Mouse (Mus musculus): ENCODE results near the gene Foxn1. TPM values are rescaled to one million over a fixed set of nuclear protein-coding genes. Genes with fewer than 3 reads are reported as not detected.

The Foxn1 gene
- polyA plus RNA-seq, 1 experiment from 2014 or later, result not detected

GRCm38 (mm10) chr11:78346326-78347069 is 39.9 kb downstream of the Foxn1 start:
- DNase-seq (ENCODE audit: low spot score) (no peak), ATAC-seq (replicated peaks; ENCODE audit: low FRiP score) (no peak)
- Histone ChIP-seq H3K9me3 (ENCODE audit: control insufficient read depth, low read length) (no peaks in the 10 kb centered on the region), H3K27me3 (ENCODE audit: control insufficient read depth, insufficient read depth, low read length) (no peaks in the 10 kb centered on the region), H3K4me3 (ENCODE audit: low read depth, low read length) (no peak overlapping the region), H3K36me3 (ENCODE audit: control insufficient read depth, insufficient read depth, low read length) (no peaks in the 10 kb centered on the region), H3K9ac (ENCODE audit: low read length) (no peak overlapping the region), H3K4me2 (ENCODE audit: low read depth, low read length, severe bottlenecking) (no peak overlapping the region), H3K4me1 (replicated peaks; ENCODE audit: control insufficient read depth, insufficient read depth, low read length) (peaks cover 2% of the 10 kb centered on the region; the same call in 1 of the 2 replicates), H3K27ac (ENCODE audit: low read depth, low read length) (no peak overlapping the region; the same call in 1 of the 2 replicates)
- 70% methylated on average over 6 of the region's 6 CpGs for WGBS

DNA sequence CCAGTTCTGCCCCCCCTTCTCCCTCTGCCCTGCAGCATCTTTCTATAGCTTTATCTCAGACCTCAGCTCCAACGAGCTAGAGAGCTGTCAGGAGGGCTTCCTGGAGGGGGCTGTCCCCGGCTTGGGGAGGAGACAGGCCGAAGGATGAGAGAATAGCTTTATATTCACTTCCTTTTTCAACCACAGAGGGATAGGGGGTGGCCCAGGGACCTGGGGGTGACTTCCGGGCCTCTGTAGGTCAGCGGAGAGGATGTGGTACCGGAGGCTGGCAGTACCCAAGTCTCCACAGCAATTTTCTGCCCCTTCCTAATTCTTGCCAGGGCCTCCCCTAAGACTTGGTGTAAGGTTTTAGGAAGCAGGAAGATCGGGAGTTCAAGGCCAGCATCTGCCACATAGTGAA is 40.6 kb downstream of the Foxn1 start:
- WGBS, result 75% methylated on average over 7 of the region's 7 CpGs
- Histone ChIP-seq H3K4me2 (ENCODE audit: low read depth, low read length, severe bottlenecking) (no peak overlapping the region), H3K27ac (ENCODE audit: low read depth, low read length) (no peak overlapping the region), H3K4me3 (ENCODE audit: low read depth, low read length) (no peak overlapping the region), H3K4me1 (replicated peaks; ENCODE audit: control insufficient read depth, insufficient read depth, low read length) (peaks cover 2% of the 10 kb centered on the region; the same call in 1 of the 2 replicates), H3K27me3 (ENCODE audit: control insufficient read depth, insufficient read depth, low read length) (no peaks in the 10 kb centered on the region), H3K9me3 (ENCODE audit: control insufficient read depth, low read length) (no peaks in the 10 kb centered on the region), H3K9ac (ENCODE audit: low read length) (no peak overlapping the region), H3K36me3 (ENCODE audit: control insufficient read depth, insufficient read depth, low read length) (no peaks in the 10 kb centered on the region)
- ATAC-seq (replicated peaks; ENCODE audit: low FRiP score) (no peak), DNase-seq (ENCODE audit: low spot score) (no peak)

DNA sequence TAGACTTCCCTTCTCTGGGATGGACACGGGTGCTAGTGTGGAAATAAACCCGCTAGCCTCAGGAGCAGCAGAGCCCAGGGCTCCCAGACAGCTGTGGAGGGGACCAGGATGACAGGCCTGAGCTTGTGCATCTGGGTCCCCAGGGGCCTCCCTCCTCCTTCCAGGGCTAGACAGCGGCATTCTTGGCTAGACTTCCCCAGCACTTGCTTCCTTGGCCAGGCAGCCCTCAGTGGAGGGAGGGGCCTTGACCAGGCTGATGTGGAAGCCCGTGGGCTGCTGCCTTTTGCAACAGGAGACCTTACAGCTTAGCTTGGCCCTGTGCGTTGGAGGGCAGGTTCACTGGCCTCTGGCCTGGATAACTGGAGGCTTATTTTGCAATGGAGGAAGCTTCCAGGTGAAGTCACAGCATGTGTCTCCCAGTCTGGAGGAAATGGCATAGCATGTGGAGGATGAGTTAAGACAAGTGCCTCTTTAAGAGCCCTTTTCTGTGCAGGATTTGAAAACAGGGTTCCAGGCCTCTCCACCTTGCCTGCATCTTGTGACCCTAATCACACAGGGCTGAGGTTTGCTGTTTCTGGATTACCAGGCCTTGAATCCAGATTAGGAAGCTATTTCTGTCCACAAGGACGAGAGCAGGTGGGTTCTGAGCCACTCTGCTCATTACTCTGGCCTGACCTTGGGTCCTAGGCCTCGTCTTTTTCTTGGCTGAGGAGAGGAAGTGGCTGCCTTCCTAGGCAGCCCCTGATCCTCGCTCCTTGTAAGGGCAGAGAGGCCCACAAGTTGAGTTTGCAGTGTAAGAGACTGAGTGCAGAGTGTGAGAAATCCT is 41.3 kb downstream of the Foxn1 start:
- no peak overlapping the region for H3K4me2 ChIP-seq (ENCODE audit: low read depth, low read length, severe bottlenecking)
- no peaks in the 10 kb centered on the region for H3K9me3 ChIP-seq (ENCODE audit: control insufficient read depth, low read length)
- DNase-seq (ENCODE audit: low spot score) (no peak), ATAC-seq (replicated peaks; ENCODE audit: low FRiP score) (no peak)
- 72% methylated on average over 8 of the region's 8 CpGs for WGBS
- no peaks in the 10 kb centered on the region for H3K36me3 ChIP-seq (ENCODE audit: control insufficient read depth, insufficient read depth, low read length)
- no peaks in the 10 kb centered on the region for H3K27me3 ChIP-seq (ENCODE audit: control insufficient read depth, insufficient read depth, low read length)
- peak overlapping the region; percentile 16; the same call in 1 of the 2 replicates for H3K9ac ChIP-seq (ENCODE audit: low read length)
- H3K4me3 ChIP-seq (ENCODE audit: low read depth, low read length), result no peak overlapping the region
- H3K4me1 ChIP-seq (replicated peaks; ENCODE audit: control insufficient read depth, insufficient read depth, low read length), result peaks cover 2% of the 10 kb centered on the region; the same call in 1 of the 2 replicates
- H3K27ac ChIP-seq (ENCODE audit: low read depth, low read length), result no peak overlapping the region

- DNase-seq (ENCODE audit: low spot score) (no peak), ATAC-seq (replicated peaks; ENCODE audit: low FRiP score) (no peak)
- H3K4me1 ChIP-seq (replicated peaks; ENCODE audit: control insufficient read depth, insufficient read depth, low read length), result peaks cover 2% of the 10 kb centered on the region; the same call in 1 of the 2 replicates
- peak overlapping the region; percentile 88 for H3K4me3 ChIP-seq (ENCODE audit: low read depth, low read length)
- H3K9ac ChIP-seq (ENCODE audit: low read length), result peak overlapping the region; percentile 96
- no peak overlapping the region for H3K27ac ChIP-seq (ENCODE audit: low read depth, low read length)
- no peaks in the 10 kb centered on the region for H3K36me3 ChIP-seq (ENCODE audit: control insufficient read depth, insufficient read depth, low read length)
- H3K4me2 ChIP-seq (ENCODE audit: low read depth, low read length, severe bottlenecking), result peak overlapping the region; percentile 81
- no peaks in the 10 kb centered on the region for H3K27me3 ChIP-seq (ENCODE audit: control insufficient read depth, insufficient read depth, low read length)
- H3K9me3 ChIP-seq (ENCODE audit: control insufficient read depth, low read length), result no peaks in the 10 kb centered on the region
- WGBS, result 81% methylated on average over 6 of the region's 6 CpGs
These were observed 41.9 kb downstream of the Foxn1 start for GRCm38 (mm10) chr11:78344328-78344889.

DNA sequence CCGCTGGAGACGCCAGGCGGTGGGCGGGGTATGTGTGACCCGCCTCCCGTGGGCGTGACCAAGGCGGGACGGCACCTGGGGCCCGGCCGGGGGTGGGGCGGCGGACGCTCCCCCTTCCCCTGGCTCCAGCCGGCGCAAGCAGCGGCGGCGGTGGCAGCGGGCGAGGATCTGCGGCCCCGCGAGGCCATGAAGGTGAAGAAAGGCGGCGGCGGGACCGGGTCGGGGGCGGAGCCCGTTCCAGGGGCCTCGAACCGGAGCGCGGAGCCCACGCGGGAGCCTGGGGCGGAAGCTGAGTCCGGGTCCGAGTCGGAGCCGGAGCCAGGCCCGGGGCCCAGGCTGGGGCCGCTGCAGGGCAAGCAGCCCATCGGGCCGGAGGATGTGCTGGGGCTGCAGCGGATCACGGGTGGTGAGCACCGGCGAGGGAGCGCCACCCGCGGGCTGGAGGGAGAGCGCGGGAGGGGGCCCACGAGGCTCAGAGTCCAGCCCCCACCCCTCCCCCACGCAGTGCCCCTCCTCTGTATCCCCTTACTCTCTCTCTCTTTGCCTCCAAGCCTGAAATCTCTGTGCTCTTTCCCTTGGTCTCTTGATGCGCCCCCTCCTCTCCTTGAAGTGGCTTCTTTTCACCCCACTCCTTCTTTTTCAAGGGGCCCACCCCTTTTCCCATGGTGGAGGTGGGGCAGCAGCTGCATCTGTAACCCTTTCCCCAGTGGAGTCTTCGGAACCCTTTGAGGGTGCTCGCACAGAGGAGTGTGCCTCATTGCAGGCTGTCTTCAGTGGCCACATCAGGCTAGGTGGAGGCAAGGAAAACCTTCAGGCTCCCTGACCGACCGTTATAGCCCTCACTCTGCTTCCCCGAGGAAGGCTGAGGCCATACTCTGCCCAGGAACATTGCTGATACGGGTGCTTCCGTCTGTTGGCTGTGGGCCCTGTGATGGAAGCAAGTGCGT is 42.7 kb downstream of the Foxn1 start, which contains the start of gene Unc119:
TSS of gene Unc119 (plus strand) at position 102 of the 947 bp plus-strand sequence.
- DNase-seq (ENCODE audit: low spot score) (peak; percentile 90), ATAC-seq (replicated peaks; ENCODE audit: low FRiP score) (peak; percentile 81)
- Histone ChIP-seq H3K9ac (ENCODE audit: low read length) (peak within 1 kb of the TSS; percentile 96), H3K4me1 (replicated peaks; ENCODE audit: control insufficient read depth, insufficient read depth, low read length) (peaks cover 2% of the 10 kb centered on the region; the same call in 1 of the 2 replicates), H3K36me3 (ENCODE audit: control insufficient read depth, insufficient read depth, low read length) (peaks cover 3% of the 10 kb centered on the region; the same call in 1 of the 2 replicates), H3K27me3 (ENCODE audit: control insufficient read depth, insufficient read depth, low read length) (no peaks in the 10 kb centered on the region), H3K4me2 (ENCODE audit: low read depth, low read length, severe bottlenecking) (peak within 1 kb of the TSS; percentile 81), H3K27ac (ENCODE audit: low read depth, low read length) (peak within 1 kb of the TSS; percentile 72), H3K9me3 (ENCODE audit: control insufficient read depth, low read length) (no peaks in the 10 kb centered on the region), H3K4me3 (ENCODE audit: low read depth, low read length) (peak within 1 kb of the TSS; percentile 88)
- WGBS, result 2% methylated on average over 63 of the region's 66 CpGs

DNA sequence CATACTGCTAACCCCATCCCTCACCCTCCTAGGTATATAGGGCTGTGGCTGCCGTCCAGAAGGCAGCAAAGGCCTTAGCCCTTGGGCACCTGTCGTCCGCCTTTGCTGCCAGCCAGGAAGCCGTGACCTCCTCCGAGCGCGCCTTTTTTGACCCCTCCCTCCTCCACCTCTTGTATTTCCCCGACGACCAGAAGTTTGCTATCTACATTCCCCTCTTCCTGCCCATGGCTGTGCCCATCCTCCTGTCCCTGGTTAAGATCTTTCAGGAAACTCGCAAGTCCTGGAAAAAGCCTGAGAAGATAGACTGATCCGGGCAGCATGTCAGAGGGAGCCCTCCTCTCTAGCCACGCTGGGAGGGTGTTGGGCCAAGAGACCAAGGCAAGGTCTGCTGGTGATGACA is 44.7 kb downstream of the Foxn1 start:
- no peak overlapping the region for H3K9ac ChIP-seq (ENCODE audit: low read length)
- no peaks in the 10 kb centered on the region for H3K27me3 ChIP-seq (ENCODE audit: control insufficient read depth, insufficient read depth, low read length)
- no peak overlapping the region for H3K27ac ChIP-seq (ENCODE audit: low read depth, low read length)
- DNase-seq (ENCODE audit: low spot score) (no peak), ATAC-seq (replicated peaks; ENCODE audit: low FRiP score) (no peak)
- WGBS, result 86% methylated on average over 12 of the region's 12 CpGs
- peaks cover 1% of the 10 kb centered on the region; the same call in 1 of the 2 replicates for H3K4me1 ChIP-seq (replicated peaks; ENCODE audit: control insufficient read depth, insufficient read depth, low read length)
- no peak overlapping the region for H3K4me3 ChIP-seq (ENCODE audit: low read depth, low read length)
- H3K4me2 ChIP-seq (ENCODE audit: low read depth, low read length, severe bottlenecking), result no peak overlapping the region
- peaks cover 3% of the 10 kb centered on the region; the same call in 1 of the 2 replicates for H3K36me3 ChIP-seq (ENCODE audit: control insufficient read depth, insufficient read depth, low read length)
- H3K9me3 ChIP-seq (ENCODE audit: control insufficient read depth, low read length), result no peaks in the 10 kb centered on the region

GRCm38 (mm10) chr11:78337040-78337439 is 49.3 kb downstream of the Foxn1 start:
- H3K4me2 ChIP-seq (ENCODE audit: low read depth, low read length, severe bottlenecking), result no peak overlapping the region
- no peaks in the 10 kb centered on the region for H3K27me3 ChIP-seq (ENCODE audit: control insufficient read depth, insufficient read depth, low read length)
- no peaks in the 10 kb centered on the region for H3K4me1 ChIP-seq (replicated peaks; ENCODE audit: control insufficient read depth, insufficient read depth, low read length)
- no peaks in the 10 kb centered on the region for H3K9me3 ChIP-seq (ENCODE audit: control insufficient read depth, low read length)
- no peak overlapping the region for H3K9ac ChIP-seq (ENCODE audit: low read length)
- H3K4me3 ChIP-seq (ENCODE audit: low read depth, low read length), result no peak overlapping the region
- H3K36me3 ChIP-seq (ENCODE audit: control insufficient read depth, insufficient read depth, low read length), result peaks cover 13% of the 10 kb centered on the region; the same call in 1 of the 2 replicates
- no peak for ATAC-seq (replicated peaks; ENCODE audit: low FRiP score)
- WGBS, result 93% methylated on average over 8 of the region's 8 CpGs
- H3K27ac ChIP-seq (ENCODE audit: low read depth, low read length), result no peak overlapping the region
- DNase-seq (ENCODE audit: low spot score), result no peak

All from forebrain, embryonic 11.5 days (tissue).